Mouse (Mus musculus) cerebellum, postnatal 10 days (tissue): ENCODE measurements at regions not wholly inside any gene's neighbourhood (a gene's known extent, or its start where the extent isn't known, plus 50 kb on each side); places are given as distances from the start of the nearest gene placed in this dataset.

Experiments
- DNase-seq, 2 experiments: peaks; one replicate each; pipeline ENCODE4 v3.0.0; 2021; ENCODE audit warnings: mixed read lengths in 2 of 2

- DNase-seq, result peak in 1 of 2 experiments; percentile 7
These were observed 356.2 kb upstream of the Igbp1b start for GRCm38 (mm10) chr6:139014526-139014925.

- DNase-seq, result no peak
These were observed 352.2 kb upstream of the Igbp1b start for GRCm38 (mm10) chr6:139010501-139010900.
